Mouse (Mus musculus) heart, postnatal 0 days (tissue): ENCODE data around the gene Asb4. TPM values are rescaled to one million over a fixed set of nuclear protein-coding genes. Genes with fewer than 3 reads are reported as not detected.
"Not testable (repeated sequence)": the region's sequence is repeated elsewhere in the genome, so short reads cannot be mapped to it uniquely, and the experiment has no call there.

Experiments used
- ATAC-seq: fragments of 200-750 bp; cut with Nextera tagmentation; 2 replicates; pipeline ENCODE4 v1.8.0; 2017; ENCODE audit warnings: low read depth, moderate number of reproducible peaks, moderate library complexity; ENCODE audit not compliant: insufficient read depth
- DNase-seq: peaks from one replicate; pipeline ENCODE4 v3.0.0-alpha.2; 2016; ENCODE audit warnings: low spot score
- H3K27ac ChIP-seq: fragments of 300-500 bp; sonication (generic); 2 replicates; pipeline ENCODE4 v1.5.1; 2014; ENCODE audit warnings: low read depth, mild to moderate bottlenecking
- H3K27me3 ChIP-seq: fragments of 300-500 bp; sonication (generic); 2 replicates; pipeline ENCODE4 v1.6.1; 2014; ENCODE audit warnings: low read length, mixed read lengths; ENCODE audit not compliant: control insufficient read depth, insufficient read depth
- H3K36me3 ChIP-seq: fragments of 300-500 bp; sonication (generic); replicated peaks from 2 replicates; pipeline ENCODE4 v1.6.1; 2014; ENCODE audit warnings: low read length, mixed read lengths; ENCODE audit not compliant: control insufficient read depth, insufficient read depth
- H3K4me1 ChIP-seq: fragments of 300-500 bp; sonication (generic); 2 replicates; pipeline ENCODE4 v1.6.1; 2014; ENCODE audit warnings: antibody characterized with exemption; ENCODE audit not compliant: control insufficient read depth, insufficient read depth
- H3K4me2 ChIP-seq: fragments of 300-500 bp; sonication (generic); 2 replicates; pipeline ENCODE4 v1.6.1; 2014; ENCODE audit warnings: low read depth, mild to moderate bottlenecking, low read length, moderate library complexity
- H3K4me3 ChIP-seq: fragments of 300-500 bp; sonication (generic); 2 replicates; pipeline ENCODE4 v1.5.1; 2014; ENCODE audit warnings: low read depth, low read length
- H3K9ac ChIP-seq: fragments of 300-500 bp; sonication (generic); replicated peaks from 2 replicates; pipeline ENCODE4 v1.6.1; 2014; ENCODE audit warnings: low read depth, low read length, mixed read lengths
- H3K9me3 ChIP-seq: fragments of 300-500 bp; sonication (generic); replicated peaks from 2 replicates; pipeline ENCODE4 v1.6.1; 2016; ENCODE audit warnings: low read length; ENCODE audit not compliant: control insufficient read depth
- CTCF ChIP-seq: IDR thresholded peaks from 2 replicates; pipeline ENCODE4 v1.5.1; 2016; ENCODE audit warnings: antibody characterized with exemption, control low read depth, low read depth
- EP300 ChIP-seq: IDR thresholded peaks from 2 replicates; pipeline ENCODE4 v1.6.1; 2016; ENCODE audit warnings: antibody characterized with exemption, low read depth
- WGBS: fragments of 180-500 bp; shearing (Covaris S2); extraction: QIAGEN DNeasy Blood & Tissue Kit; methylation state at CpG from one replicate; pipeline ENCODE4 v1.1.7; 2014; 5-methylcytosine and 5-hydroxymethylcytosine counted together
- polyA plus RNA-seq: library from polyadenylated mRNA; unstranded; fragments of >200 nt; fragmentation: Nextera tagmentation; extraction: Ambion mirVana; gene quantifications from 2 replicates; pipeline ENCODE4 v1.2.1, GENCODE M21; 2015
- total RNA-seq: library from RNA; depleted of rRNA; stranded (reverse); fragments of >200 nt; gene quantifications from 2 replicates; pipeline ENCODE4 v1.2.3, GENCODE M21; 2014; ENCODE audit warnings: low replicate concordance; rRNA removed

The Asb4 gene
- total RNA-seq (6.5 and 9.0 TPM in 2 replicates), polyA plus RNA-seq (10.6 and 12.9 TPM in 2 replicates)

DNA sequence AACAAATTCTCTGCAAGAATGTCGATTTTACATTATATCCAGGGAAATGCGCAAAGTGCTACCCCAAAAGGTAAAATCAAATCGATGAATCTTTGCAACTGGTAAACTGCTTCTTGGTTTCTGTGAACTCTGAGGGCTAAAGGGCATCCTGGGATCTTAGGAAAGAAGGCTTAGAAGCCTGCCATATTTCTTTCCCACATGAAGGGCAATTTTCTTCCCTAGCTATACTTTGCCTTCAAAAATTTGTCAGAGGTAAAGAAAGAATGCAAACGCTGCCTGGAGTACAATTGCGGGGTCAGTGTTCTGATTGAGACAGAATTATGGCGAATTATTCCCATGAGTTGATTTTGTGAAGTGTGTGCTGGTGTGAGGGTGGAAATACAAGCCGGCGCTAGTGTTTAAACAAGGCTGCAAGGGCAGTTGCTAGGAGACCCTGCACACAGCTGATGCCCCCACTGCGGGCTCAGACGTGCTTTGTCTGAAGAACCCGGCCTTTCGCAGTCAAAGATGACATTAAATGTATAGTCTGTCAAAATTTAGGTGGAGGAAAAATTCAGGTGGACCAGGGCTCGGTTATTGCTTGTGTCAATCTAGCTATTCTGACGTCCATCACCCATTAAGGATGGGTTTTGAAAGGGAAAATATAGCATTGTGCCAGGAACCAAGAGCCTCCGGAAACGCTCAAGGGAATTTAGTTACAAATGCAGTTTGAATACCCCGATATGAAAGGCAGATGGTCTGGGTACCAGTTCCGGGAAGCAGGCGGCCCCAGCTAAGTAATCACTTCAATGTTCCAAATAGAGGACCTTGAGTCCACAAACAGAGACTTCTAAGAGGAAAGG is at the start of gene Asb4:
Gene Asb4, plus strand, starts transcription at position 51 of the 842 bp plus-strand sequence.
- no peaks in the 10 kb centered on the region for H3K9me3 ChIP-seq
- no peaks in the 10 kb centered on the region for H3K4me1 ChIP-seq
- H3K4me3 ChIP-seq, result peak within 1 kb of the TSS; percentile 46
- ATAC-seq, result no peak
- no peak for DNase-seq
- 10% methylated on average over 19 of the region's 19 CpGs for WGBS
- no peak within 1 kb of the TSS for H3K27ac ChIP-seq
- TF ChIP-seq CTCF (no peak), EP300 (no peak)
- peak within 1 kb of the TSS; percentile 79 for H3K4me2 ChIP-seq
- peak within 1 kb of the TSS; percentile 13 for H3K9ac ChIP-seq
- no peaks in the 10 kb centered on the region for H3K36me3 ChIP-seq
- H3K27me3 ChIP-seq, result no peaks in the 10 kb centered on the region

DNA sequence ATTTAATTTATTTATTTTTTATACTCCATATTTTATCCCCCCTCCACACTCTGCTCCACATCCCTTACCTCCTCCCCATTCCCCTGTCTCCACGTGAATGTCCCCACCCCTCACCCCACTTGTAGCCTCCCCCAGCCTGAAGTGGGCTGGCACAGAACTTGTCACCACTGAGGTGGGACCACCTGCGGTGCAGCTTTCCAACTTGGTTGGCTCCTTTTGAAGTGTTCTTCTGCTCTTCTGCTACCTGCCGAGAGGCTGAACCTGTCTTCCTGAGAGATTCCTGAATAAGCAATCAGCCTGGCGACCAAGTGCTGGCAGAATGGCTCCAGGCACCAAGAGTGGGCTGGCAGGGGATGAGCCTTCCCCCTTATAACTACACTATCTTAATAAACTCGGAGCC is 49.2 kb upstream of the Asb4 start:
- DNase-seq (no peak), ATAC-seq (no peak)
- no peaks in the 10 kb centered on the region for H3K4me1 ChIP-seq
- H3K4me3 ChIP-seq, result no peak overlapping the region
- no peaks in the 10 kb centered on the region for H3K36me3 ChIP-seq
- TF ChIP-seq CTCF, result no peak
- no peak for TF ChIP-seq EP300
- H3K27ac ChIP-seq, result no peak overlapping the region
- no peaks in the 10 kb centered on the region for H3K27me3 ChIP-seq
- no peaks in the 10 kb centered on the region for H3K9me3 ChIP-seq
- 61% methylated on average over 5 of the region's 5 CpGs for WGBS
- H3K4me2 ChIP-seq, result peak overlapping the region; percentile 26; the same call in 1 of the 2 replicates
- H3K9ac ChIP-seq, result no peak overlapping the region

DNA sequence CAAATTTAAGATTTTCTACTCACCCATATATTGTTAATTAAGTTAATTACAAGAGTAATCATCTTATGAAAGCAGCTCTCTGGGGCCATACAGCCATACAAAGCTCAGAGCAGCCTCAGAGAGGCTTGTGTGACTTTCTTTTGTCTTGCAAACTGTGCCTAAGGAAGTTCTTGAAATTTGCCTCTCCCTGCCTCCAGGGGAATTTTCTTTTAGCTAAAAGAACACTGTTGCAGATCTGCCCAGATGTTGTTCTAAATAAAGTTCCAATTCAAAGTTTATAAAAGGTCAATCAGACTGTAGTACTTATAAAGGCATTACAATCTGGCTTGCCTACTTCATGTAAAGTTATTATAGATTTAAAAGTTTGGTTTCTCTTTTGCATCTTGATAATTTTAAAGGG is 47.2 kb upstream of the Asb4 start:
- DNase-seq, H3K4me1 ChIP-seq, H3K36me3 ChIP-seq, H3K27ac ChIP-seq, ATAC-seq, H3K4me3 ChIP-seq, H3K9me3 ChIP-seq, H3K9ac ChIP-seq, H3K4me2 ChIP-seq, H3K27me3 ChIP-seq: not testable (repeated sequence)

DNA sequence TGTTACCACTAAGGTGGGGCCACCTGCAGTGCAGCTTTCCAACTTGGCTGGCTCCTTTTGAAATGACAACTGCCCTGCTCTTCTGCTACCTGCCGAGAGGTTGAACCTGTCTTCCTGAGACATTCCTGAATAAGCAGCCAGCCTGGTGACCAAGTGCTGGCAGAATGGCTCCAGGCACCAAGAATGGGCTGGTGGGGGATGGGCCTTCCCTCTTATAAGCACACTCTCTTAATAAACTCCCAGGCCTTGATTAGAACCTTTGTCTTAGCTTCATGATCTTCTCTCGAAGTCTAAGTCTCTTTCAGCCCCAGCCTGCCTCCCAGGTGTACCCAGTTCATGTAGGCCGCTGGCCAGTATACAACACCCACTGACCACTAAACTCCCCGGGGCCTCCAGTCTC is 44.4 kb upstream of the Asb4 start:
- H3K4me3 ChIP-seq, DNase-seq, ATAC-seq, H3K4me2 ChIP-seq, H3K27me3 ChIP-seq, H3K27ac ChIP-seq, H3K36me3 ChIP-seq, H3K4me1 ChIP-seq, H3K9ac ChIP-seq, H3K9me3 ChIP-seq: not testable (repeated sequence)
- 84% methylated on average over 4 of the region's 4 CpGs for WGBS

DNA sequence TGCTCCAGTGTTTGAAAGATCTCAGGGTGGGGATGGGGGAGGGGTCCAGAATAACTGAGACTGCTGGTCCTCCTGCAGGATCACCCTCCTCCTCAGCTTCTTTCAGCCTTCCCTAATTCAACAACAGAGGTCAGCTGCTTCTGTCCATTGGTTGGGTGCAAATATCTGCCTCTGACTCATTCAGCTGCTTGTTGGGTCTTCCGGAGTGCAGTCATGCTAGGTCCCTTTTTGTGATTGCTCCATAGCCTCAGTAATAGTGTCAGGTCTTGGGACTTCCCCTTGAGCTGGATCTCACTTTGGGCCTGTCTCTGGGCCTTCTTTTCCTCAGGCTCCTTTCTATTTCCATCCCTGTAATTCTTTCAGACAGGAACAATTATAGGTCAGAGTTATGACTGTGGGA is 43.9 kb upstream of the Asb4 start:
- 94% methylated on average over 1 of the region's 1 CpGs for WGBS
- DNase-seq, ATAC-seq, H3K27me3 ChIP-seq, H3K4me1 ChIP-seq, H3K36me3 ChIP-seq, H3K27ac ChIP-seq, H3K4me2 ChIP-seq, H3K9me3 ChIP-seq, H3K9ac ChIP-seq, H3K4me3 ChIP-seq: not testable (repeated sequence)

DNA sequence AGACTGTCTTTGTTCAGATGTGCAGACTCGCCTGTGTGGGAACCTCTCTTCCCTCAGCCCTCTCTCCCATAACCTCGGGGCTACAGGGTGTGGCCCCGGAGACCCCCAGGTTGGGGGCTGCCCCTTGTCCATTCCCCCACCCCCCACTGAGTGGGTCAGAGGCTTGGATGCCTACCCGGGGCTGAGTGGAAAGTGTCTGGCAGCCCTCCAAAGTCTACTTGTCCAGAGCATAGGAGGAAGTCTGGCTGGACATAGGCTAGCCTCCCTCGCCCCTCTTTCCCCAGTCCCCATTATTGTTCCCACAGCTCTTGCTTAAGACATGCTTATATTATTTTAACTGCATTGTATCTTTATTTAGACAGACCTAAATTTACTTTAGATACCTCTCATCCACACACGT is 38.9 kb upstream of the Asb4 start:
- Histone ChIP-seq H3K27ac (no peak overlapping the region), H3K9ac (no peak overlapping the region), H3K4me2 (no peak overlapping the region), H3K4me3 (no peak overlapping the region), H3K27me3 (no peaks in the 10 kb centered on the region), H3K9me3 (no peaks in the 10 kb centered on the region), H3K36me3 (no peaks in the 10 kb centered on the region), H3K4me1 (no peaks in the 10 kb centered on the region)
- DNase-seq (no peak), ATAC-seq (peak; percentile 55; the same call in 1 of the 2 replicates)
- TF ChIP-seq EP300 (no peak), CTCF (no peak)
- WGBS, result 29% methylated on average over 6 of the region's 6 CpGs
